Mouse (Mus musculus) left cerebral cortex, adult 2 months (tissue): ENCODE measurements at regions not wholly inside any gene's neighbourhood (a gene's known extent, or its start where the extent isn't known, plus 50 kb on each side); places are given as distances from the start of the nearest gene placed in this dataset.

Source experiments
- DNase-seq, 2 experiments: peaks; one replicate each; pipeline ENCODE4 v3.0.0; 2021 to 2022; ENCODE audit warnings: low spot score in 2 of 2, mixed read lengths in 1 of 2; ENCODE audit errors: extremely low spot score in 1 of 2
- H3K27ac ChIP-seq: fragments of 200-600 bp; 2 replicates; pipeline ENCODE4 v1.8.1; 2022
- H3K4me3 ChIP-seq: fragments of 200-600 bp; 2 replicates; pipeline ENCODE4 v1.8.1; 2022
- CTCF ChIP-seq: fragments of 200-600 bp; IDR thresholded peaks from 2 replicates; pipeline ENCODE4 v1.8.1; 2022; ENCODE audit warnings: antibody characterized with exemption, mild to moderate bottlenecking, moderate library complexity
- intact Hi-C: fragments of 180-260 bp; cut with DNase I; formaldehyde crosslinking; loops from one replicate; pipeline ENCODE4 v1.15.1; 2025

DNA sequence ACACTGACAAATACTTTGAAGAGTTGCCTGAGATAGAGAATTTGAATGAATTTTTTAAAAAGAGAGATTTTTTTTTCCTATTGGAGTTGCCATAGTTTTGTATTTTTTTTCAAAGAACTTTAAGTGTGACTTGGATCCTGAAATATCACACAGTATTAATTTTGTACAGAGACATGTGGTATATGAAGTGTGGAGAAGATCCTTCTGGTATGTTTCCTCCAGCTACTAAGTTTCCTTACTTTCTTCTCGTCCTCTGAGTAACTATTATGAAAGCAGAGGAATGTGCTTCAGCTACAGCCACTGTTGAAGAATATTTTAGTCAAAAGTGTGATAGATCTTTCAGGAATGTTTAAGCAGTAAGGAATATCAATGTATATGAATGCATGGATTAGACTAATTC, 241.5 kb upstream of the Npsr1 start:
- H3K4me3 ChIP-seq, result no peak overlapping the region
- intact Hi-C loops, result no loop called here
- DNase-seq, result no peak

More for the DNA sequence above, 241.5 kb upstream of the Npsr1 start:
- peak overlapping the region; percentile 69 for H3K27ac ChIP-seq
- TF ChIP-seq CTCF, result no peak
